Mouse (Mus musculus) cerebellum, adult 18-20 months (tissue): ENCODE data around the gene Abl2.

ENCODE experiments used
- DNase-seq, 2 experiments: peaks; one replicate each; pipeline ENCODE4 v3.0.0; 2021

The Abl2 gene

GRCm38 (mm10) chr1:156672720-156673475 is 114.3 kb downstream of the Abl2 start:
- no peak for DNase-seq

DNA sequence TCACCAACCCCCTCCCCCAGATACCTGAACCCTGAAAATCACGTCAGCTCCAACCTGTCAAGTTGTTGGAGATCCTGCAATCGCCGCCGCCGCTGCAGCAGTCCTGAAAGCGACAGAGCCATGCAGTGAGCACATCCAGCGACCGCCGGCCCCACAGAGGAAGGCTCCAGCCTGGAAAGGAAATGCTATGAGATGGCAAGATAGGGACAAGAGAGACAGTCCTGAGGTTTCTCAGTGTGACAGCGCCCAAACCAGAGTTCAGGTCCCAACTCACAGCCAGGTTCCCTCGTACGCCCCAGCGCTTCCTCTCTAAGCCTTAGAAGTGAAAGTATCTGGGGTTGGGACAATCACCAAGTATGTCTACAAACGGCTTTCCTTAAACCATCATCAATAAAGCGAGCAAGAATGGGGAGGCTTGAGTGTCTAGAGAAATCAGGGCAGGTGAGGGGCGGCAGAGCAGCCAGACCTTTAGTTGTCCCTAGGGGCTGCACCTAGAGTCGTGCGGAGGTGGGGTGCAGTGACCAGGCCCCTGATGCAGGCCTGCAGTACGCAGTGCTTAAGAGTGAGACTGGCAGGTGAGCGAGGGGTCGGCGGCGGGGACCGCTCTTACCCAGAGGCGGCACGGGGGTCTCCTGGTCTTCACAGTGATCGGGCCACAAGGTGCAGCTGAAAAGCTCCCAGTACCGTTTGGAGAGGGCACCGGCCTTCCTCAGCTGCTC is 115.0 kb downstream of the Abl2 start:
- peak in 1 of 2 experiments; percentile 35 for DNase-seq

GRCm38 (mm10) chr1:156674195-156675000 is 115.8 kb downstream of the Abl2 start, which contains the start of gene Tor3a:
Gene Tor3a (minus strand): TSS chr1:156674356.
- peak; percentile 70 to 74 for DNase-seq

- DNase-seq: peak; percentile 45 to 75
Measured at GRCm38 (mm10) chr1:156676171-156676570, 117.6 kb downstream of the Abl2 start.

DNA sequence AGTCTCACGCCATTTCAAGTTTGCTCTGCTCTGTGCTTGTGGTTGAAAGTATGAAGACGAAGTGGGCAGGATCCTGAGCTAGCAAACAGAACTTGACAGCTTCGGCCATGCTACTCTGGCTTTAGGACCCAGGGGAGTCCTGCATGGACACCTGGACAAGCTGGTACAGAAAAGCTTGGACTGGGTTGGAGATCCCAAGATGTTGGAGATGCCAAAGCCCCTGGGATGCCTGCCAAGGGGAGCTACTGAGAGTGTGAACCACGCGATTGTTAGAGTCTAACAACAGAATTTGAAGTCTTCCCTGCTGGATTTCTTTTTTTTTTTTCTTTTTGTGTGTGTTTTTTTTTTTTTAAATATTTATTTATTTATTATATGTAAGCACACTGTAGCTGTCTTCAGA is 118.0 kb downstream of the Abl2 start:
- DNase-seq: peak; percentile 45 to 52

DNA sequence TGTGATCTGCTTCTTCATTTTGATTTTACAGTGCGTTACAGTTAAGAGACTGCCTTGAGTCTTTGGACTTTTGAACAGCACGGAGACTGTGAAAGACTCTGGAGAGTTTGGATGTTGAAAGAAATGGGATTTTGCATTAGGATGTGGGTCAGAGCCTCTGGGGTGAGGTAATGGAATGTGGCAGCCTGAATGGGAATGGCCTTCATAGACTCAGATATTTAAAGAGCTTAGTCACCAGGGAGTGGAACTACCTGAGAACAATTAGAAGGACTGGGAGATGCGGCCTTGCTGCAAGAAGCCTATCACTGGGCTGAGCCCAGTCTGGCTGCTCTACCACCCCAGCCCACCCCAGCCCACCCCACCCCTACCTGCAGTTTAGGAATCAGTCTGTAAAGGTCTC is 118.6 kb downstream of the Abl2 start:
- DNase-seq: no peak

- DNase-seq: no peak
Measured at GRCm38 (mm10) chr1:156679599-156679998, 121.0 kb downstream of the Abl2 start.

GRCm38 (mm10) chr1:156686025-156686661 is 127.6 kb downstream of the Abl2 start:
- no peak for DNase-seq
